Mouse (Mus musculus): ENCODE measurements at regions not wholly inside any gene's neighbourhood (a gene's known extent, or its start where the extent isn't known, plus 50 kb on each side); places are given as distances from the start of the nearest gene placed in this dataset.

DNA sequence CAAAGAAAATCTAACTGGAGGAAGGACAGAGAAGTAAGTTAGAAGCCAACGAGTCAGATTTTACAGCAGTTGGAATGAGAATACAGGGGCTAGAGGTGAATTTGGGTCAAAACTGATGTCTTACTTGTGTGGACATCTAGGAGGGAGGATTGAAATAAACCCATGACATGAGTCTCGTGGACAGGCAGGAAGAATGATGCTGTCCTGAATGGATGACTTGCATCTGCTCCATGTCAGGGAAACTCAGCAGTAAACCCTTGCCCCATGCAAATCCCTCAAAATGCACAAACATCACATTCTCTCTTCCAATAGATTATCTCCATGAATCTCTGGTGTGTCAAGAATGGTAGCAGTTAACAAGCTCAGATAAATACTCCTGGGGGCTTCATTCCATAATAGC, 729.1 kb downstream of the Dhx35 start:
- DNase-seq (ENCODE audit: low spot score in 2 of 2): no peak

DNA sequence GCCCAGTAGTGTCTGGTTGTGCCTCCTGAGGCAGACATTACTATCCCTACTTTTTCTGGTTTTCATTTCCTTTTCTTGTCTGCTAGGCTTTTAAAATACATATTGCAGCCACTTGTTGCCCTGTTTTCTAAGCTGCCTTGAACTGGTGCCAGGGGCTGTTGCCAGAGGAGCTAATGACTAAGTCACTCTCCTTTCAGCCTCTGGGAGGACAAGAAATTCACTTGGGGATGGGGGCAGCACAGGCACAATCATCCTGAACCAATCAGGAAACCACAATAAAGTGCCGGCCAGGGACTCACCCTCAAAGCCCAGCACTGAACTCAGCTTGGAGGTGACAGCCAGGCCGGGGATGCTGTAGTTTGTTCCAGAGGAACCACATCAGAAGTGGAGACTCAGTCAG, 740.3 kb downstream of the Dhx35 start:
- DNase-seq (ENCODE audit: low spot score in 2 of 2): no peak

DNA sequence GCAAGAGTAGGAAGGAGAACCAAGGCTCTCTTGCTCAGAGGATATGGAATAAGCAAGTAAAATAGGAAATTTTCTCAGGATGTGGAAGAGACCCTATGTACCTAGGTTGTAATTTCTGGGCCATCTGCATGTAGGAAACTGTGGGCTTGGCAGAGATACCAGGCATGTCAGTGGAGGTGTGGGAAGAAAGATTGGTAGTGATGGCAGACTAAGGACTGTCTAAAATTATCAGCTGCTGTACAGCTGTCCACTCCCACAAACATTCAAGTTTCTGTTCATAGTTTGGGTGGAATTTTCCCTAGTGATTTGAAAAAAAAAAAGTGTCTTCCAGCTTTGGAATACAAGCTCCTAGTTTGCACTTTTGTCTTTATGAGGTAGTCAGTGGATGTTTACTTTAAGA, 744.7 kb downstream of the Dhx35 start:
- DNase-seq (ENCODE audit: low spot score in 2 of 2): no peak

DNA sequence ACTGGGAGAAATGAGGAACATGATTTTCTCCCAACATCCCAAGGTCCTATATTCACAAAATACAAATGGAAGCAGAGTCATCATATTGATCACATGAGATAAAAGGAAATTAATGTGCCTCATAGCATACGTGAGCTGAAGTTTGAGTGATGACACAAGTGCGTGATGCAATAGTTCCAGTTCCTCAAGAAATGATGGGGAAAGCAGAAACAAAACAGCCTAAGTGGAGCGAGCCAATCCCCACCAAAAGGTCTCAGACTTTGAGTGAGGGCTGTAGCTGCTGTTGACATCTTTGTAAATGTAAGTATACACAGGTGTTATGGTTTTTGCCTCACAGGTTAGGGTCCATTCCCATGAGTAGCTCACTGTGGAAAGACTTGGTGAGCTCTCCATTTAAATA, 763.0 kb downstream of the Dhx35 start:
- no peak for DNase-seq (ENCODE audit: low spot score in 2 of 2)

DNA sequence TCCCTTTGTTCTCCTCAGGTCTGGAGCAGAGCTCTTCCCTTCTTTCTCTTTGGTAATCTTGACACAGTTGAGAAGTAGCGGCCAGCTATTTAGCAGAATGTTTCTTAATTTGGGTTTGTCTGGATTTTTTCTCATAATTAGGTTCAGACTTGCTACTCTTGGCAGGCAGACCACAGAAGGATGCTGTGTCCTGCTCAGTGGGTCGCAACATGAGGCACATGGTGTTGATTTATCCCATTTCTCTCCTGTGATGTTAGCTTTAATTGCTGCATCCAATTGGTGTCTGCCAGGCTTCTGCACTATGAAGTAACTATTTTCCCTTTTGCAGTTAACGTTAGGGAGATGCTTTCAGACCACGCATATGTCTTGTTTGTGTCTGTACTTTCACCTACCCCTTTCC, 768.7 kb downstream of the Gm826 start:
- DNase-seq (ENCODE audit: low spot score in 2 of 2): no peak

DNA sequence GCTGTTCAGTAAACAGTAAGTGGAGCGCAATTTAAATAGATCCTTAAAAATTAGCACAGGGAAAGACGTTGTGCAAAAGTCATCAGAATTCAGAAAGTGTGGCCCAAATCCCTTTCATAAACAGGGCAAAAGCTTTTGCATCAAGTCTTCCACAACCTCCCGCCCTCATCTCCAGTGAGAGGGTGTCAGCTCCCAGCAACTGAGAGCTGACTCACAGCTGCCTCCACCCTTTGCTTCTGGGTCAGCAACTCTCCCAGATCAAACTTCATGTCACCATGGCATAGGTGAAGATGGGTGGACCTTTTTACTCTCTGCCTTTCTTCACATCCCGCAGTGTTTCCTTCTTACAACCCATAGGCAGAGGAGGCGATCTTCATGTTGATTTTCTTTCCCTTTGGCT, 768.0 kb downstream of the Gm826 start:
- no peak for DNase-seq (ENCODE audit: low spot score in 2 of 2)

DNA sequence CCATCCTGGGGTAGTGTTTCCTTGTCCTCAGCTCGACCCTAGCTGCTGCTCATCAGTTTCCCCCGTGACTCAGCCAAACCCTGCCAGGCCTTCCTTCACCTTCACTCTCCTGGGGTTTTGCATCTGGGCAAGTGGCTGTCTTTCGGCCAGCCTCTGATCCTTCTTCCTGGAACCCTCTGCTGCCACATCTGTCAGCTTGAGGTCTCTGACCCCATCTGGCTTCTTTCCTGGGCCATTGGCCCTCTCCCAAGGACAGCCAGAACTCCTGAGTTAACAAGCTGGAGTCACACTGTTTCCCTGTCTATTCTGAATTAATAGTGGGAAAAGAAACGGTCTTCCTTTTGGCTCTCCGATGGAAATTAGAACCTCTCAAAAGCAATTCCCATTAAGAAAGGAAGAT, 767.5 kb downstream of the Gm826 start:
- DNase-seq (ENCODE audit: low spot score in 2 of 2): no peak

DNA sequence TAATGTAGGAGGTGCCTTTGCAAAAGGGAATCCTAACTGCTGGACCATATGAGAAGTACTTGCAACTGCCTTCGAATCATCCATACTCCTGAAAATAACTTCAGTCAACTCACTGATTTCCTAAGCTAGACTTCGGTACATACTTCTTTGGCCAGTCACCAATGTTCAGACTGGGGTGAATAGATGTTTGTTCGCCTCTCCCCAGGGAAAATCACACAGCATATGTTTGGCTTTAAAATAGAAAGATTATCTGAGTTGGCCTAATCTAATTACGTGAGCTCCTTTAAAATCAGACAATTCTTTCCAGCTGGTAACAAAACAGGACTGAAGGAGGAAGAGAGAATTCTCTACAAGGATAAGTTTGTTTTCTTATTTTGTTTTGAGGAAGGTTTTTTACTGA, 765.6 kb downstream of the Gm826 start:
- no peak for DNase-seq (ENCODE audit: low spot score in 2 of 2)

DNA sequence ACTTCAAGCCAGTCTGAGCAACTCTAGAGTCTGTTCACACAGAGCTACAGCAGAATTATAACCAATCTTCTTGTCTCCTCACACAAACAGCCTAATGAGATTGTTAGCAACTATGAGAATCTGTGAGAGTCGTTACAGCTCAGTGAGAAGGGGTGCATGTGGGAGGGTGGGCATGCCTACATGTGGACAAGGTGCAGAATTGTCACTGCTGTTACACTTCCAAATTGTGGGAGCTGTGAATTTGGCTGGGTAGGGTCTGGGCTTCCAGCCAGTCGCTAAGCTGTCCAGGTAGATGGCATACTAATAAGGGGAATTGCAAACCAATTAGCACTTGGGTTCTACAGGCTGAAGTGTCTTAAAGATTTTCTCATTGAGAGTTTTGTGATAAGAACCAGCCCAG, 762.1 kb downstream of the Gm826 start:
- DNase-seq (ENCODE audit: low spot score in 2 of 2): no peak

DNA sequence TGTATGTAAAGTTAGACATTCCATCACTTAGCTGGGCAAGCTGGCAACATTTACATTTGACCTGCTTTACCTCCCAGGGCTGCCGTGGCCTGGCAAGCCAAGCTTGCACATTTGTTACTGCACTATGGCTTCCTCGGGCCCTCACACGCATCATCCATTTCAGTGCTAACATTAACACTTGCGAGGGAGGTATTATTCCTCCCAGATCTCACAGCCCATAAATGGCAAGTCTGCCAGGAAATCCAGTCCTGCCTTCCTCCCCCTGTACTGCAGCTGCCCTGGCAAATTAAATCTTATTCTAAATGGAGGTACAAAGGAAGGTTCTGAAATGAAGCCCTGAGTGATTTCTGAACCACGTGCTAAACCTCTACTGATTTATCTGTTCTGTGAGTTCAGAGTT, 758.7 kb downstream of the Gm826 start:
- DNase-seq (ENCODE audit: low spot score in 2 of 2): no peak

DNA sequence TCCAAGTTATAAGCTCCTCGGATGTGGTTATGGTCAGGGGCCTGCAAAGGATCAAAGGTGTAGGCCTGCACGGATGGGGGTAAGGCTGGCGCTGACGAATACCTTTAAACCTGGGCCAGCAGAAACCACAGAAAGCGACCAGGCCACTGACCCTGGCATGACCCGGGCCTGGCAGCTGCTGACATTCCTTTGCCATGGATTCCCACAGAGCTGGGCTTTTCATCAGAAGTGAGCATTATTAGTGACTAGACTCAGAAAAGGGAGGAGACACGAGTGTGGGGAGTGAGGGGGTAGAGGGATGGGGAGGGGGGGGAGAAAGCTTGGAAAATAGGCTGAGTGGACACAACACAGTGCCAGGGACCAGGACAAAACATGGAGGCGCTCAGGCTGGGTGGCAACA, 750.9 kb downstream of the Gm826 start:
- DNase-seq (ENCODE audit: low spot score in 2 of 2): no peak

DNA sequence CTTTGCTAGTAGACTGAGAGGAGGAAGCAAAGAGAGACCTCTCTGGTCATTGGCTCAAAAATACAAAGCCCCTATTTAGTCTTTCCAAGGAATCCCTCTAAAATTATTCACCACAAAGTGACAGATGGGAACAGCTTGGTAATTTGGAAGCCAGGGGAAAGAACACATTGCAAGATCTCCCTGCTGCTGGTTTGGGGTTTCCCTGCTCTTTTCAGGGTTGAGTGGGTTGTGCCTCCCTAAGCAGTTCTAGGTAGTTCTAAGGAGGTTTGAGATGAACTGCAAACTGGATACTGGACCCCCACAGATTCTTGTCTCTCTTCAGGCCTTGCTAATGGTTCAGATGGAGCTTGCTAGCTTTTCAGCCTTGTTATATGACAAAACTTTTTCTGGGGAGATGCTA, 749.3 kb downstream of the Gm826 start:
- DNase-seq (ENCODE audit: low spot score in 2 of 2): no peak

DNA sequence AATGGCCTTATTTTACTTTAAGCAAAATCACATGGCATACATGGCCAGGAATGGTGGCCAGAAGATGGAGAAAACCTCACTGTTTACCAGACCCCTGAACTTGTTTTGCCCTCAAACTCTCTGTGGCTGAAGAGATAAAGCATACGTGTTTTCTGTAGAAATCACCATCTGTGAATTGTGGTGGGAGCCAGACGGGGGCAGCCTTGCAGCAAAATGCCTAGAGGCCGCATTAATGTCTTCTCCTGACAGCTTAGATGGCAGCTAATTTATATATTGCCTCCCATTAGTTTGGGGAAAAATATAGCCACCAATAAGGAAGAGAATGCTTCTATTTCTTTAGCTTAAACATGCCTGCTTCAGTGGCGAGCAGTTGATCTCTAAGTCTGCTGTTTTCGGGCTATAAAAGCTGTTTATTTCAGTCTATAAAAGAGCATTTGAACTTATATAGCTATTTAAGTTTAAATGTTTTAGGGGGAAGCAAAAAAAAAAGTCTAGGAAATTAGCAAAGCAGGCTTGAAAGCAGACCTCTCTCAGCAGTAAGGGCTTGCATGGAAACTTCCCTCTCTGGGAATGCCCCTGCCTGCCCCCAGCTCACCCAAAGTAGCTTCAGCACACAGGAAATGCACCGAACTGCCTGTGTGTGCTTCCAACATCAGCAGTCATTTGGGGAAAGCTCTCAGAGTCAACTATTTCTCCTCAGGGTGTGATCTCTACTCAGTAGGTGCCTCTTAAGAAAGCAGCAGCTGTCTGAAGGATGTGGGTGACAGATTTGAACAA, 747.1 kb downstream of the Gm826 start:
- no peak for DNase-seq (ENCODE audit: low spot score in 2 of 2)

DNA sequence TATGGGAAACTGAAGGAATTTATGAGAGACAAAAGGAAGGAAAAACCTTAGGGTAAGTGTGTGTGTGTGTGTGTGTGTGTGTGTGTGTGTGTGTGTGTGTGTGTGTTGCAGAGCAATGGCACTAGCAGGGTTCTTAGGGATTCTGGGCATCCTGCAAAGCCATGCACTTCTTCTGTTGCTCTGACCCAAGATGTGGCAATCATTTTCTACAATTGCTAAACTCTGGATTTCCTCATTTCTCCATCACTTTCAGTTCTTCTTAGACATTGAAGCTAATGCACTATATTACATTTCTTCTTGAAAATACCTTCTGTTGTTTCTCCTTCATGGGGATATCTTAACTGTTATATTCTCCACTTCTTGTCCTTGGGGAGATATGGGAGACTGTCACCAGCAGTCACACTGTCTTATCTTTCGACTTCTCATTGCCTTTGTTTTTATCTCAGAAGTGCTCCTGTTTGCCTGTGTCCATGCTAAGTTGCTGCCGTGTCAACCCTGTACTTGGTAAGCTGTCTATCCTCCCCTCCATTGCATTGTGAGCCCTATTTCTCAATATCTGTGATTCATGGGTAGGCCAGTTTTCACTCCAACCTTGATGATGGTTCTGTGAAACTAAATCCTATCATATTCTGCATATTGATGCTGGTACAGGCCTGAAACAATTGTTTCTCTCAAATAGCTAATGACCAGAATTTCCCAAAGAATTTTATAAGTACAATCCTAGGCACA, 742.4 kb downstream of the Gm826 start:
- no peak for DNase-seq (ENCODE audit: low spot score in 2 of 2)

DNA sequence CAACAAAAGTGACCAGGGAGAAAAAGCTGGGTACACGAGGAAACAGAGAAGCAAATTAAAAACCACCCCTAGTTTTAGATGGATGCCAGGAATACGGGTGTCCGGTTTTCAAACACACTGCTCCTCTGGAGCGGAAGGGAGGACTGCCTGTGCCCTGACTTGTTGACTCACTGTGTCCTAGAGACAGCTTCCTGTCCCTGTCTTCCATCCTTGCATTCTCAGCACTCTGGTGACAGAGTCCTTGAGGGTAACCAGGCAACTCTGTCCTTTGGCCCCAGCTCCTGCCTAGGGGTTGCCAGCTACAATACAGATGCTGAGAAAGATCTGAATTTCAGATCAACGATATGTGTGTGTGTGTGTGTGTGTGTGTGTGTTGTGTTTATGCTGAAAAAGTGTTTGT, 741.1 kb downstream of the Gm826 start:
- no peak for DNase-seq (ENCODE audit: low spot score in 2 of 2)

DNA sequence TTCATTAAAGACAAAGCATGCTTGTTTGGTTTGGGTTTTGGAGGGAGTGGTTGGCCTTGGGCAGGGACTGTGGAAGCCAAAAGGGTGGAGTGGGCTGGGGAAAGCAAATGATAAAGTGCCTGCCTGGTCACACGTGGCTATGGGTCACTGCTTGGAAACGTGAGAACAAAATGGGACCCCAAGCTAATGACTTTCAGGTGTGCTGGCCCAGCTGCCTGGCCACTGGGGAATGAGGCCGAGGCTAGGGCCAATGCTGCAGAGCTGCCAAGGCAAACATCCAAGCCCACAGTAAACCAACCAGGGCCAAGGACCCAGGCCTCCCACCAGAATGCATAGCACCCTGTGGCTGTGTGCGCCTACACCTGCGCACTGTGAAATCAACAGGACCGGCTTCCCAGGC, 737.7 kb downstream of the Gm826 start:
- no peak for DNase-seq (ENCODE audit: low spot score in 2 of 2)

DNA sequence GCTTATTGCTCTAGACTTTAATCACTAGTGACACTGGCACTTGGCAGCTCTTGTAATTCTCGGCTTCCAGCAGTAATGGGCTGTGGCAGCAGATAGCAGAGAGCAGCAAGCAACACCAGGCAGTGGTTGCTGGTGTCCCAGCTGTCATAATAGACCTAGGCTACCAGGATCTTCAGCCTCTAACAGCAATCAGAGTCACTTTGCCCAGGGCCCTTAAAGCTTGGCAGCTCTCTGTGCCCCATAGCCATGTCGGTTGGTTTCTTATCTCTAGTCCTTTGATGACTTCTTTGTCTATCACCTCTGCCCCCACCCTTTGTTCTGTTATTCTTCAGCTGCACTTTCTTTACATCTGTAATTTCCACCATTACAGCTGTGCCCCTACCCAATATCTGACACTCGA, 735.9 kb downstream of the Gm826 start:
- DNase-seq (ENCODE audit: low spot score in 2 of 2): no peak

DNA sequence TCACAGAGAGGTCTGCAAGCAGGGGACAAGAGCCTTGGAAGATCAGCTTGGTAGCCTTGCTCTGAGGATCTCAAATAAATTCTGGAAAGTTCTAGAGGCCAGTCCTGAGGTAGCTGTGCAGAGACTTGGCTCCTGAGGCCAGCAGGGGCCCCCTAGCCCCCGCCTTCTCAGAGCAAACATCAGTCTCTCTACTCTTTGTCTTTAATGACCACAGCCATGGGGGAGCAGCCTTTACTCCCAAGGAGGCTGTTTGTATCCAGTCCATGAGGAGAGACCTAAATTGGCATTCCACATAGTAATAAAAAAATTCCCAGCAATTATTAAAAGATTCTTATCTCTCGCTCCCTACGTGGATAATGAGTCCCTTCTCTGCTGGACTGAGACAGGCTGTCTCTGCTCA, 726.8 kb downstream of the Gm826 start:
- no peak for DNase-seq (ENCODE audit: low spot score in 2 of 2)

DNA sequence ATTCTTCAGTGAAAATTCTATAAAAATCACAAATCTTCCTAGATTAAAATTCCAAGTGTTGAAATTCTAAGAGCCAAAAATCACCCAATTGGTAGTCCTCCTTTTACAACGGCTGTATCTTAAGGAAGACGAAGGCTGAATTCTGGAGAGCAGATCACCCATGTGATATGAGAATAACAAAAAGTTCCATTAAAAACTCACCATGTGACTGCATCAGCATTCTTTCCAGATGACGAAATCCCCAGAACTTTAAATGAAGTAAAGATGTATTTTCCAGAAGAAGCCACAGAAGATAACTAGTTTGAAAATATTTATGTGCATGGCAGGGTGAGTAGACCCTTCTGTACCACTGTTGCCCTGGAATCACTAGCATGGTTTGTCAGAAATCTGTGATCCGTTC, 723.5 kb downstream of the Gm826 start:
- DNase-seq (ENCODE audit: low spot score in 2 of 2): no peak

DNA sequence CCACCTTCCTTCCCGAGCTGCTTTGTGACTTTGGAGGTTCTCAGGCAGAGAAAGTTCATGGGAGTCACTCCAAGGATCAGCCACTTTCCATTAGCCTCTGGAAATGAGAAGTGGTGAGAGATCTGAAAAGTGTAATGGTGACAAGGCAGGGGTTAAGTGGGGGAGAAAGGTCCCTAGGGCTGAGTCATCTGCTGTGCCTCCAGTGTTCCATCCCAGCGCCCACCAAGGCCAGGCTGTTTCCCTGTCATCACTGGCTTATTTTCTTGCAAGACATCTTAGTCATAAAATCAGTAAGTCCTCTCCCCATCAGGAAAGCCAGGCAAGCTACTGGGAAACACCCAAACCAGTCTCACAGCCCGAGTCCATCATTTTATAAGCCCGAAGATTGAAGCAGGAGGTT, 717.3 kb downstream of the Gm826 start:
- DNase-seq (ENCODE audit: low spot score in 2 of 2): no peak

DNA sequence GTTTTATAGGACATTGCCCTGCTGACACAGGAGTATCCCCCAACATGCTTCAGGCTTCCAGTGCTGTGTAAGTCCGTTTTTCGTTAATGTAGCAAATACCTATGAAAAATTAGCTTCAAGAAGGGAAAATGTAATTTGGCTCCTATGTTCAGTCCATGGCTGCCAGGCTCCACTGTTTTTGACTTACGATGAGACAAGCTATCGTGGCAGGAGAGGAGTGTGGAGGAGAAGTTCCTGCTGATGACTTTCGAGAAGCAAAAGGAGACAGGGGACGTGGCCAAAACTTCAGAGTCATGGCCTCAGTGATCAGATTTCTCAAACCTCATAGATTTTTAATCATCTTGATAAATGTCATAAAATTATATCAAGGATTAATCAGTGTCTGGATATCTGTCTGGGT, 712.7 kb downstream of the Gm826 start:
- DNase-seq (ENCODE audit: low spot score in 2 of 2): no peak

DNA sequence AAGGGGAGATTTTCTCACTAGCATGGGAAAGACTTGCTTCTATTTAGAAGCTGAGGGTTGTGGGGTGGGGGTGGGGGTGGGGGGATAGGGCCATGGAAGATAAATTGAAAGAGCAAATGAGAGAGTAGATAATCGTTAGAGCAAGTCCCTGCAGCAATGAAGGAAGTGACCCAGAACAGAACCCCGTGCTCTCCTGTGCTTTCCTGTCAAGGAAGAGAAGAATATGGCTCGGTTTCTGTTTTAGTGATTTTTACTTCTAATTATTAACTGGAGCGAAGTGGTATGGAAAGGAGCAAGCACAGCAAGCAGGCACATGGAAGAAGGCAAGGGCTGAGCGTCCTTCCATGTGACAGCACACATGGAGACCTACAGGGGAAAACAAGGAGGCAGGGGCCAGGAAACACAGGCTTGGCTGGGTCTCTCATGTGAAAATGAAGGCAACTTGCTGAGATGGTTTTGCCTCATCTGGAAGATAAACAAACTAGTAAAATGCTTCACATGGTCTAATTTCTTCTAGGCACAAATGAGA, 711.8 kb downstream of the Gm826 start:
- no peak for DNase-seq (ENCODE audit: low spot score in 2 of 2)

DNA sequence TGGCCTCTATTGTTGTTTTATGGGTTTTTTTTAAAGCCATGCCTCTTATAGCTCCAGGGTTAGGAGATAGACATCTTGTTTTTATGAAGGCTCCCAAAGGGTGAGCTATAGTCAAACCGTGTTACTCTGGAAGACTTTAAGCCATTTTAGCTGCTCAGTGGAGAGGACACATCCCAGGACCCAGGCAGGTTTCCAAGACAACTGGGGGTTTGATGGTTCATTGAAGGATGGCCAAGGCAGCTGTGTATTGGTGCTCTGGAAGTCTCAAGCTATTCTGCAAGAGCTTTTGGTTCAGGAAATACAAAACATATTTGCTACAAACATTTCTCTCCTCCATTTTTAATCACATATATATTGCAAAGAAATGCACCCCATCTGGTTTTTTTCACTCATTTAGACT, 708.7 kb downstream of the Gm826 start:
- no peak for DNase-seq (ENCODE audit: low spot score in 2 of 2)

Measured in spleen, postnatal 4 days (tissue).